Mouse (Mus musculus) retina, adult 2 months (tissue): Measurements from ENCODE around the gene Cdk5r2.

Experiments
- DNase-seq: peaks from one replicate; pipeline ENCODE4 v3.0.0-alpha.2; 2012; ENCODE audit warnings: low read depth, low spot score

Gene Cdk5r2

DNA sequence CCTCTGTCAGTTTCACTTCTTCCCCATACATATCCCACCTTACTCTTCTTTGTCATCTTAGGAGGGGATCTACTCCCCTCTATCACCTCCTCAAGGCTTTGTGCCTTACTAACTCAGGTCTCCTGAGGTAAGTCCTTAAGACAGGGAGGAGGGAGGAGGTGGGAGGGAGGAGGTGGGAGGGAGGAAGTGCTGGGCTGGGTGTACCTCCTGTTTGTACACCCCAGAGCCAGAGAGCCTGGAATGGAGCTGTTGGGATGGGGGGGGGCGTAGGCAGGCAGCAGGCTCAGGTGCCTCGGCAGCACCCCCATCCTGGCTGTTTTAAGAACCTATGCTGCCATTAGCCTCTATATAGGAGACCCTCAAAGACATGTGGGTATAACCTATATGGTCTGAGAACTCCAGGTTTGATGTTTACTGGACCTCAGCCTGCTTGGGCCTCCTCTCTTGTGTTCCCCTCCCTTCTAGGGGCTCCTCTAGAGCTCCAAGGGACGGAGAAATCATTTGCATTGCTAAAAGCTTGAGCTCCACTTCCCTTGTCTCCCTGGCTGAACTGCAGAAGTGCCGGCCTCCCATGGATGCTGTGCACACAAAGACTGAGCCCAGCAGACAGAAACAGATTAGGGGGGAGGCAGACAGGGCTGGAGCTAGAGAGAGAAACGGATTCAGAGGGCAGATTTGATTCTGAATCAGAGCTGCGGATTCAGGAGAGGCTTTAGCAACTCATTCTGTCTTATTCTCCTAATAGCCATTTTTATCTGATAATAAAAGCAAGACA is 3.5 kb upstream of the Cdk5r2 start:
- no peak for DNase-seq

DNA sequence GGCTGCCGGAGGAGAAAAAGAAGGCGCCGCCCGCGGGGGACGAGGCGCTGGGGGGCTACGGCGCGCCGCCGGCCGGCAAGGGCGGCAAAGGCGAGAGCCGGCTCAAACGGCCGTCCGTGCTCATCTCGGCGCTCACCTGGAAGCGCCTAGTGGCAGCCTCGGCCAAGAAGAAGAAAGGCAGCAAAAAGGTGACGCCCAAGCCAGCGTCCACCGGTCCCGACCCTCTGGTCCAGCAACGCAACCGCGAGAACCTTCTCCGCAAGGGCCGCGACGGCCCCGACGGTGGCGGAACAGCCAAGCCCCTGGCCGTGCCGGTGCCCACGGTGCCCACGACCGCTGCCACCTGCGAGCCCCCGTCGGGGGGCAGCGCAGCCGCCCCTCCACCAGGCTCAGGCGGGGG is 422 bp downstream of the Cdk5r2 start:
- no peak for DNase-seq

DNA sequence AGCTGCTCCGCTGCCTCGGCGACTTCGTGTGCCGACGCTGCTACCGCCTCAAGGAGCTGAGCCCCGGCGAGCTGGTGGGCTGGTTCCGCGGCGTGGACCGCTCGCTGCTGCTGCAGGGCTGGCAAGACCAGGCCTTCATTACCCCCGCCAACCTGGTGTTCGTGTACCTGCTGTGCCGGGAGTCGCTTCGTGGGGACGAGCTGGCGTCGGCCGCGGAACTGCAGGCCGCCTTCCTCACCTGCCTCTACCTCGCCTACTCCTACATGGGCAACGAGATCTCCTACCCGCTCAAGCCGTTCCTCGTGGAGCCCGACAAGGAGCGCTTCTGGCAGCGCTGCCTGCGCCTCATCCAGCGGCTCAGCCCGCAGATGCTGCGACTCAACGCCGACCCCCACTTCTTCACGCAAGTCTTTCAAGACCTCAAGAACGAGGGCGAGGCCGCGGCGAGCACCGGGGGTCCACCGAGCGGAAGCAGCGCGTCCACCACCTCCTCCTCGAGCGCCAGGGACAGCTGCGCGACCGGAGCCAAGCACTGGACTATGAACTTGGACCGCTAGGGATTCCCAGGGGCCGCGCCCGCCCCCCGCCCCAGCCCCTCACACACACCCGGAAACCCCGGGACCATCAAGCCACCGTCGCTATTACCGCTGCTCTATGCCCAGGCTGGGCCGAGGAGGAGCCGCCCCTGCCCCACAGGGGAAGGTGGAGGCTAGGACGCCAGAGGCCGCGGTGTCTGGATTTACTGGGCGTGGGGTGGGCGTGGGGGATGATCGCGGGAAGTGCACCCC is 1.1 kb downstream of the Cdk5r2 start:
- DNase-seq, result no peak

DNA sequence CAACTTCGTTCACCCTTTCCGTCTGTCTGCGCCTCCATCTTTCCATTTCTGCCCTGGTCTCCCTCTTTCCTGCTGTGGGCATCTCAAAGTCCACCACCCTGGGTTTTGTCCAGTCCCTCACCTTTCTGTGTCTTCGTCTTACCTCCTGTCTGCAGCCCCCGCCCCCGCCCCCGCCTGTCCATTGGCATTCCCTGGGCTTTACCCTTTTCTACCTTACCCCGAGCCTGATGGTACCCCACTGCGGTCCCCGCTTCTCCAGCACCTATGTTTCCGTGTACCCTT is 1.6 kb downstream of the Cdk5r2 start:
- DNase-seq, result no peak

DNA sequence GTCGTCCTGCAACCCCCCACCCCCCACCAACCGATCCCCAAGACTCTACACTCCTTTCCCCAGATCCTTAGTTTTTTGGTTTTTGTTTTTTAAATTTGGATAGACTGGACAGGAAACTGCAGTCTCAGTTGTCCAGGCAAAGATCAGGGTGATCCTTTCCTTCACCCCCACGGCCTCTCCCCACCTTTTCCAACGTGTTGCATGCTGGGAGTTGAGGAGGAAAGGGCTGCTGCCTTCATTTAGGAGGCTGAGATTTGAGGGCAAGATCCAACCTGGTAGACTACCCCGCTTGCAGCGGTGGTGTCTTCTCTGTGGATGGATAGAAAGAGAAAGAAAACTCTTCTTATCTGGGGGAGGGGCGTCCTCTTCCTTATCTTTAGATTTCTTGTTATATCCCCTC is 2.1 kb downstream of the Cdk5r2 start:
- DNase-seq, result no peak

DNA sequence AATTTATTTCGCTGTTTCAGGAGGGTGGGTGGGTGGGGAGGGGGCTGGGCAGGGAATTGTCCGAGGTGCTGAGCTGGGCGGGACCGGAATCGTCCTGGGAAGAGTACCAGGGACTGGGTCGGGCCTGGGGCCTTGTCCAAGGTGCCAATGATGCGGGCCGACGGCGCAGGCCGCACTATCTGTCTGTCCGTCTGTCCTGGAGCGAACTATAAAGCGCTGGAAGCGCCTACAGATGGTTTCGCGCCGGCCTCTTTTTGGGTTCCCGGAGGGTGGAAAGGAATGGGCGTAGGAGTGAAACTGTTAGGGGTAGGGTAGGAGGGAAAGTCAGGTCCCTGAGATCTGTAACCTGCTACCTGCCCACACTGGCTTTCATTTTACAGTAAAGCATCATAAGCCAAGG is 2.5 kb downstream of the Cdk5r2 start:
- DNase-seq, result no peak

DNA sequence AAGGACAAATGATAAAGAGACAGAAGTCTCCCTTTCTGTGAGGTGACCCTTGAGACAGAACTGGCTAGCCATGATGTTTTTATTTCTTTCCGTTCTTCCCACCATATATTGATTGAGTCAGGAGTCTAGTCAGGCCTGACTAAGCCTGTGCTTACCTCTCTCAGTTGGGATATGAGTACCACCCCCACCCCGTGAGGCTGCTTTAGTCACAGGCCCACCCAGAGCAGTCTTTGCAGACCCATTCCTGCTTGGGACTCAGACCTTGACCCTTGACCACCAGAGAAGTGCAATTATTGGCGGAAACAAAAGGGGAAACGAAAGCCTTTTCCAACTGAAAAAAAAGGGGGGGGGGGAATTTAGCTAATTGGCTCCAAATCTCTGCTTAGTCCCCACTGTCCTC is 2.9 kb downstream of the Cdk5r2 start:
- DNase-seq, result no peak

DNA sequence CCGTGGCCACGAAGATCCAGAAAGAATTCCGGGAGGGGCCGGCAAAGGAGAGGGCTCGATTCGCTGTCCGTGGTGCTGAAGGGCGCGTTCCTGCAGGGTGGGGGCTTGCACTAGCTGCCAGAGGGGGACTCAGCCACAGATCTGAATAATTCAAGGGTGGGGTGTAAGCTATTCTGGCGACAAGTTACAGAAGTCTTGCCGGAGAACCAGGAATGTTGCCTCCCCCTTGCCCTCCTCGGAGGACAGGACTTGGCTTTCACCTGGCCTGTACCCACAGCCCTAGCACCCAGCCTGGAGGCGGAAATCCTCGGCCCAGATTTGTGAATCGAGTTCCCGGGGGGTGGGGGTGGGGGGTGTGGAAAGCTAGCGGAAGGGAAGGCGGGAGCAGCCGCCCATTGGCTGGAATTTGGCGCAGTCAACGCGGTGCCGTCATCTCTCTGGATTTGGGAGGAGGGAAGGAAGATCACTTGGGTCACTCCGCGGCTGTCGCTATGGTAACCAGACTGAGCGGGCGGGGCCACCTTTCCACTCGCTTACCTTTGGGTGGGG is 3.5 kb downstream of the Cdk5r2 start:
- DNase-seq, result peak; percentile 96

DNA sequence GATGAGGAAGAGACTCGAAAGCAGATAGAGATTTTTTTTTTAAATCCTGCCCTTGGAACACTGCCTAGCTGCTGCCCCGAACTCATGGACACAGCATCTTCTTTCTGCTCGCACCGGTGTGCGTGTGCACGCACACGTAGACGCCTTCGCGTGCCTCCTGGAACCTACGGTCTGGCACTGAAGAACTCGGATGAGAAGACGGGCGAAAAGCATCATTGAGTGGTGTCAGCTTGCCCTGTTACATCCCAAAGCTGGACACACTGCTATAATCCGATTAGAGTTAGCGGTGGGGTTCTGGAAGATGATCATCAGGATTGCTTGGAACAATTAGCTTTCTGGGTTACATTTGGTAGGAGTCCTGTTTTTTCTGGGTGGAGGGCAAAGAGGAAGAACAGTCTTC is 4.1 kb downstream of the Cdk5r2 start:
- no peak for DNase-seq

DNA sequence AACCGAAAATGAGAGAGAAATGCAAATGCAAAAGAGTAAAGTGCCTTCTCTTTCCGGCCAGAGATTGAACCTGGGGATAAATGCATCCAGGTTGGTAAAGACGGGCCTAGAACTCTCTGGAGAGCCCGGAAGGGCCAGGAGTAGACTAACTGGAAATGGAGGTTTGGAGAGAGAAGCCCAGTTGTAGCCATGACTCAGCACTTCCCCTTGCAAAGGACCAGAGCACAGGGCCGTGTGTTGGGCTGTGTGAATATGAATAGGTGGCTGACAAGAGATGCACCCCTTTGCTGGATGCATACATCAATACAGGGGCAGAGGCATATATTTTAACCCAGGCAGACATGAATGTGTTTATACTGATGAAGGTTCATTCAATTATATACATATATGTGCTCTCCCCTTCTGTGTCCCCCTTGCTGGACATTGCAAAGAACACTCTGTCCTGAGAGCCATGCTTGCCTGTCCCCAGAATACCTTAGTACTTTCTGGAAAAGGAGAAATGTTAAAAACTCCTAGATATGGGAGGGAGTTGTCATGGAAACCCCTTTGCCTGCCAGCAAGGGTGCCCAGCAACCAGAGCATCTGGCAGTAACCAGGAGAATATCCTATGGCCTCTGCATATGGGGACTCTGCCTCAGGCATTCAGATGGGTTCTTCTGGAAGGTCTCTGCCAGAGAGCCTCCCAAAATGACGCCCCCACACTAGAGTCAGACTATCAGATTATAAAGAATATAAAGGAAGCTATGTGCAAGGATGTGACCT is 4.7 kb downstream of the Cdk5r2 start:
- no peak for DNase-seq

DNA sequence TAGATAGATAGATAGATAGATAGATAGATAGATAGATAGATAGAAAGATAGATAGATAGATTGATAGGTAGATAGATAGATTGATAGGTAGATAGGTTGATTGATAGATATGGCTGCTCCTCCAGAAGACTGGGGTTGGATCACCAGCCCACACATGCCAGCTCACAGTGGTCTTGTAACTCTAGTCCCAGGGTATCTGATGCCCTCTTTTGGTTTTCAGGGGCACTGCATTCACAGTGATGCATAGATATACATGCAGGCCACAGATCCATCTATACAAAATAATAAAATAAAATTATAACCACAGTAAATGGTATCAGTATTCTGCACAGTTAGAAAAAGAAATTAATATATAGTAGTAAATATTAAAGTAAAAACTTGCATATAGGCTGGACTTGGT is 7.0 kb downstream of the Cdk5r2 start:
- no peak for DNase-seq

DNA sequence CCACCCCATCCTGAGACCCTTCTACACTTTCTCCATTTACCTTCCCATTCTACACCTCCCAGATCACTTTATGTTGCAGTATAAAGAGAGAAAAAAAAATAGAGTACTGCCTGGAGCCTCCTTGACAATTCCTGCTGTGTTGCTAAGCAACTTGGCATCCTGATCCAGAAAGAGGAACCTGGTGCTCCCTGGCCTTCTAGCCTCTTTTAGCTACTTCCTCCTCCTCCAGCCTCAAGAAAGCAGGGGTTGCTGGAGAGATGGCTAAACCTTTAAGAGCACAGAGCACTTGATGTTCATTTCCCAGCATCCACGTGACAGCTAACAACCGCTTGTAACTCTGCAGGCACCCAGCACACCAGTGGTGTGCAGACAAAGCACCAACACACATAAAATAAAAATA is 17.5 kb downstream of the Cdk5r2 start:
- DNase-seq, result no peak

DNA sequence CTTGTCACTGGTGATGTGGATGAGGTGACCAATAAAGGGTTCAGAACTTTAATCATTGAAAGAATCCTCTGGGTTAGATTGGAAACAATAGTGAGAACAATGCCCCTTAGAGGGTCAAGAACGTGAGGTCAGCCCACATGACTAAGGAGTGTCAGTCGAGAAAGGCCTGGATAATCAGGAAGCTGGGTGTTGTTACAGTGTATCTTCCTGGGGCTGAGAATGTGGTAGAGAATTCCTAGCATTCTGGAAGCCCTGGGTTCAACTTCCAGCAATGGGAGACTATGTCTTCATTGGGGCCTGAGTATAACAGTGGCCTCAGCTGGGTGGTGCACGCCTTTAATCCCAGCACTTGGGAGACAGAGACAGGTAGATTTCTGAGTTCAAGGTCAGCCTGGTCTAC is 22.5 kb downstream of the Cdk5r2 start:
- DNase-seq, result no peak

DNA sequence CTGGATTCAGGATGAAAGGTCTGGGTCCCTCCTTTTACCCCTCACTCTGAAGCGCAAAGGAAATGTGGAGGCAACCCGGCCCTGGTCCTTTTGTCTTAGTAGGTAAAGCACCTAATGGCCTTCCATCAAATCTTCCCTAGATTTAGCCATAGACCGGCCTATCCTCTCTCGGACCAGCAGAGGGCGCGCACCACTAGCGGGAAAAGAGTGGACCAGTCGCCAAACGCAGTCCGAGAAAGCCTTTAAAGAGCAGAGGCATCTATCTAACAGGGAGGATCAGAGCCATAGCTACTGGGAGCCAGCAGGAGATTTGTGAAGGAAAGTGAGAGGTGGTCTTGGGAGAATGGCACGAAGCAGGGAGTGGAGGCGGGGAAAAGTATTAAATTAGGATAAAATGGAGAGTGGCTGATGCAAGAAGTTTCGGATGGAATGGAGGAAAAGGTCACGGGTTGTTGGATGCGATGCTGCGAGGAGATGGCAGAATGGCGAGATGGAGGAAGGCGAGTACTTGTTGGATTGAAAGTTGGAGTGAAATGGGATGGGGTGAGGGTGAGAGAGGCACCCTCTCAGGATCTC is 26.1 kb downstream of the Cdk5r2 start:
- peak; percentile 68 for DNase-seq

DNA sequence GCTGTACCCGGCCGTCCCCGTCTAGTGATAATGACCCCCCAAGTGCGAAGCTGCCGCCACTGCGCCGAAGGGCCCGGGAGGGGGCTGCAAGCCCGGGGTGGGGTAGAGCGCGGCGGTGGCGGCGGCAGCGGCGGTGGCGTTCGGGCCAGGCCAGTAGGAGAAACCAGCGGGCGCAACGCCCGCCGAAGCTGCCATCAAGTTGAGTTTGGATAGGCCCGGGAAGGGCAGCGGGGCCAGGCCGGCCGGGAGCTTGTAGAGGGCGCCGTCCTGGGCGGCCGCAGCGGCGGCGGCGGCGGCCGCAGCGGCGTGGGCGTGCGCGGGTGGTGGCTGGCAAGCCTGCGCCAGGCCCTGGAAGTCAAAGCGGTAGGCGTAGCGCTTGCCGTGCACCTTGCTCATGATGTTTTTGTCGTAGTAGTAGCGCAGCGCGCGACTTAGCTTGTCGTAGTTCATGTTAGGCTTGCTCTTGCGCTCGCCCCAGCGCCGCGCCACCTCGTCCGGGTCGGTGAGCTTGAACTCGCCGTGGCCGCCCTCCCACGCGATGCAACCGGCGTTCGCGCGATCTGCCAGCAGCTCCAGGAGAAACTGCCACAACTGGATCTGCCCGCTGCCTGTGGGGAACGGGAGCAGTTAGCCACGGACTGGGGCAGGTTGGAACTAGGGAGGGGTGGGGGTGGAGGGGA is 27.5 kb downstream of the Cdk5r2 start:
- no peak for DNase-seq

DNA sequence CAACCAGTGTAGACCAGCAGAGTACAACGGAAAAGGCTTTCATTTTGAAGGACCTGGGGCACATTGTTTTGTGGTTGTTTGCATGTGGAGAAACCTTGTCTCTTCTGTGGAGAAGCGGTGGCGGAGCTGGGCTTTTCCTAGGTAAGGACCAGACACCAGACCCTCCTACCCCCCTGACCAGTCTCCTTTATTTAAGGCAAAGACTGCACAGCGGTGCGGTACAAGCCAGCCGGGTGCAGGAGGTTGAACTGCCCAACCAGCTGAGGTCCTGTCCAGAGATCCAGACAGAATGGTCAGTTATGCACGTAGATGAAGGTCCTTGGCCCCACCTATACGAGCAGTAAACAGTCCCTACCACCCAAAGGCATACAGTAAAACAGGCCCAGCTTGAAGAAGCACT is 28.1 kb downstream of the Cdk5r2 start:
- no peak for DNase-seq

DNA sequence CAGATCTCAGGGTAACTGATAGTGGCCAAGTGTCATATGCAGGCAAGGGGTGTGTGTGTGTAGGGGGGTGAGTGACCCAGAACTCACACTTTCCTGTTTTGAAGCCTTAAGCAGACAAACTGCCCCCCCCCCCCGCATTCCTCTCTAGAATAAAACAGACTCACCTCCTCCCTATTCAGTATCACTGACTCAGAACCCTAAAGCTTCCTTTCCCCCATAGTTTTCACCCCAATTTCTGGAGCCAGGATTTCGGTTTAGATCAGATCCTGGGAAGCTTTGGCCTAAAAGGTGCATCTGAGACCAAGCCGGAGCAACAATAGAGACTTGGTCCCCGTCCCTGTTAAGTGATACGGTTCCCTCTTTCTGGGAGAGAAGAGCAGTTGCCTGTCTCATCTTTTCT is 28.7 kb downstream of the Cdk5r2 start:
- DNase-seq, result no peak

DNA sequence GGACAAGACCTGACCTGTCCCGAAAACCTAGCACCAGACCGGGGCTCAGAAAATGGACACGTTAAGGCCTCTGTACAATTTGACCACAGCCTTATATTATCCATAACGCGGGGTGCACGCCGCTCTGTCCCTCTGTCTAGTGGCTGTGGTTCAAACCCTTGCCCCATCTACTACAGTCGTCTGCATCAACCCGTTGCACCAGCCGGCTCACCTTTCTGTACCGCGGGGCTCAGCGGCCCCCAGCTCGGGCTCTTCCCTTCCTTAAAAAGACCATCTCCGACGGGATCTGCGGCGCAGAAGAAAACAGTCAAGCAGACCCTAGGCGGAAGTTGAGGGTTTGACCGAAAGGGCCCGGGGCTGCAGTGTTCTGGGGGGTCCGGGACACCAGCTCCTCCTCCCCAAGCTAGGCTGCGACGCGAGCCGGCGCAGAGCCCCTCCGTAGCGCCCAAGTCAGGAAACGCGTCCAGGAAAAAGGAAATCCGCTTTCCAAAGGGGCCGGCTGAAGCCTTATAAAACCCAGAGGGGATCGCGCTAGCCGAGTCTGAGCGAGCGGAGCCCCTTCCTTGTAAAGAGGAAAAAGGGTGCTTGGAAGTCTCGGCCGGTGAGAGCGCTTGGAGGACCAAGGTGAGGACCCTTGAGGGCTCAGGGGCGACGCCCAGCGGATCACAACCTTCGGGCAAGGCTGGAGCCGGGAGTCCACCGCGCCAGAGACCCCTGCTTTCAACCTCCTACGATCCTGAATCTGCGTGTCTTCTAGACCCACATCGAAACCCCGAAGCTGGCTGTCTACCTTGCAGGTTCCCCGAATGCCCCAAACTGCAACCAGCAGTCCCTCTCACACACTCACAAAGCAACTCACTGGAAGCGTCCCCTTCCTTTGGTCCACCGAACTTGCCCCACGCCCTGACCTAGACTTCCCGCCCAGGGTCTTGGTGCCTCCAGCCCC is 29.7 kb downstream of the Cdk5r2 start:
- DNase-seq, result no peak

DNA sequence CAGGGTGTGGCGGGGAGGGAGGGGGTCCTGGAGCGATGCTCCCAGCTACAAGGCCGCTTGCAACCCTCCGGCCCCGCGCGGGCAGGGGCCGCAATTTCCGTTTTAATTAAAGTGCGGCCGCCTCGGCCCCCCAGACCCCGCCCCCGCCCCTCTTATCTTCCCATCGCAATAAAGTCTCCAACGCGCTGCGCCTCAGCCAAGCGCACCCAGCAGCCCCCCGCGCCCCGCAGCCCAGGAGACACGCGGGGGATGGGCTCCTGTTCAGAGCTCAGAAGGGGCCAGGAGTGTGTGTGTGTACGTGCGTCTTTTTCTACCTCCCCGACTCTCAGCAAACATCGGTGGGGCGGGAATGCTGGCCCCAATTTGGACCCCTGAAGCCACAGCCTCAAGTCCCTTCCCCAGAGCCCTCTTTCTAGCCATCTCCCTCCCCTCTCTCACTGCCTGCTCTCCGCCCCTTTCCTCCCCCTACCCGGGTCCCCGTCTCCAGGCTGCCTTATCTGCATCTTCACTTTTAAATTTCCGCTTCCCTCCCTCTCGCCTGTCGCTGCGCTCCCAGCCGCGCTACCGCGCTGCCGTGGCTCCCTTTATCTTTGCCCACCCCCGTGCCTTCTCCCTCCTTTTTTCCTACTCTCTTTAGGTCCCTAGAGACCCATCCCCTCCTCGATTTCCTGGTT is 30.8 kb downstream of the Cdk5r2 start, which contains the start of gene Fev:
Gene Fev, minus strand, starts transcription at position 51 of the 674 bp plus-strand sequence.
- no peak for DNase-seq

DNA sequence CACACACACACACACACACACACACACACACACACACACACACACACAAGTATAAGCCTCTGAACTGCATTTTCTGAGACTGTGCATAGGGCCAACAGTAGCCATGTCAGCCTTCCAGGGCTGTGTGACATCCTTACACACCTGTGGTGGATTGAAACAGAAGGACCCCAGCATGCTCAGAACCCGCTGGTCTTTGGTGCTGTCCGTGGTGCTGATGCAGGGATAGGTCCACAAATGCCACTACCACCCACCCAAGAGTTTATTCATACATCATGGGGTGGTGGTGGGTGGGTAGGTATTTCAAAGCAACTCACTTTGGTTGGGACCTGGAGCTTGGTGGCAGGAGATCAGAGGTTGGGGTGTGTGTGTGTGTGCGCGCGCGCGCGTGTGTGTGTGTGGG is 36.8 kb downstream of the Cdk5r2 start:
- DNase-seq, result no peak
